Comparison of ENCODE assay signal across 9 mouse cellular contexts in the genomic region with DNA sequence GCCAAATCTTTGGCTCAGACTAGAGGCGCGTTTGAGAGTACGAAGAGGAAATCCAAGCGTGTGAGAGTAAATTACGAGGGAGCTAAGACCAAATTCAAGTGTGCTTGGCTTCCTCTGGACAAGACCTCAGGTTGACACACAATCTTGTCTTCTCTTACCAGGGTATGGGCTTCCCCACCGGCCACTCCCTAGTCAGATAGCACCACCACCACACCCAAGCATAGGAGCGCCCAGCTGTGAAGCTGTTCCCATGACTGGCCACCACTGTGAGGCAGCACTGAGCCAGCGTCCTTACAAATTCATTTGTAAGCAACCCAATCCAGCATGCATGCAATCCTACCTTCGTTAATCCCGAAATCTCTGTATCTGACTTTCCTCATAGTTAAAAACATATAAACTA. TPM values are rescaled to one million over a fixed set of nuclear protein-coding genes. Genes with fewer than 3 reads are reported as not detected.
DNase-seq lines count a peak whose midpoint lies in the region; ATAC-seq lines count a peak whose summit lies in the region.
"Had no signal": no experiment of that assay in that cellular context is flagged by ENCODE, and none has a peak within 500 bp of the region (broad histone marks: within the 10 kb centered on the region; RNA-seq: fewer than 3 reads in every experiment).

No protein-coding gene starts in this region.

- no peak overlapping the region for H3K4me2 ChIP-seq in midbrain, embryonic 15.5 days
- H3K4me2 ChIP-seq: lung, embryonic 15.5 days had no signal

- no peak overlapping the region for H3K9ac ChIP-seq in midbrain, embryonic 15.5 days
- H3K9ac ChIP-seq: lung, embryonic 15.5 days had no signal

- 65% methylated on average over 10 of the region's 10 CpGs for WGBS in midbrain, embryonic 10.5 days
- 67% methylated on average over 10 of the region's 10 CpGs for WGBS in midbrain, embryonic 15.5 days

- H3K27me3 ChIP-seq in midbrain, embryonic 10.5 days (ENCODE audit: low read depth, poor library complexity, severe bottlenecking), result peaks cover 13% of the 10 kb centered on the region
- no peaks in the 10 kb centered on the region for H3K27me3 ChIP-seq in midbrain, embryonic 15.5 days (replicated peaks)
- H3K27me3 ChIP-seq in splenic B cell, adult 2 months (ENCODE audit: control insufficient read depth, insufficient read depth, low read length, poor library complexity, severe bottlenecking), result no peaks in the 10 kb centered on the region

- peak; percentile 57 for DNase-seq in adrenal gland, postnatal 10 days
- DNase-seq in adrenal gland, adult 8-10 months, result no peak
- DNase-seq in midbrain, embryonic 10.5 days (ENCODE audit: low spot score), result peak; percentile 32
- peak; percentile 57 for DNase-seq in embryo, embryonic 11 days
- DNase-seq in lung, adult 18-20 months, result peak; percentile 53 to 55
- peak; percentile 71 for DNase-seq in splenic B cell, adult 2 months (ENCODE audit: low read depth, low spot score)
- DNase-seq in ovary, postnatal 14 days (ENCODE audit: low spot score), result no peak

- no peak overlapping the region for H3K4me3 ChIP-seq in midbrain, embryonic 10.5 days
- no peak overlapping the region for H3K4me3 ChIP-seq in midbrain, embryonic 15.5 days
- H3K4me3 ChIP-seq: lung, embryonic 15.5 days had no signal

- no peaks in the 10 kb centered on the region for H3K9me3 ChIP-seq in midbrain, embryonic 10.5 days (replicated peaks)
- no peaks in the 10 kb centered on the region for H3K9me3 ChIP-seq in midbrain, embryonic 15.5 days
- H3K9me3 ChIP-seq: lung, embryonic 15.5 days had no signal

- H3K4me1 ChIP-seq in midbrain, embryonic 10.5 days, result peaks cover 33% of the 10 kb centered on the region
- peaks cover 8% of the 10 kb centered on the region for H3K4me1 ChIP-seq in midbrain, embryonic 15.5 days

- no peak overlapping the region for H3K27ac ChIP-seq in midbrain, embryonic 10.5 days (replicated peaks)
- H3K27ac ChIP-seq in midbrain, embryonic 15.5 days, result no peak overlapping the region
- H3K27ac ChIP-seq: lung, embryonic 15.5 days had no signal

- H3K36me3 ChIP-seq in midbrain, embryonic 10.5 days, result peaks cover 24% of the 10 kb centered on the region
- peaks cover 4% of the 10 kb centered on the region for H3K36me3 ChIP-seq in midbrain, embryonic 15.5 days (replicated peaks)
- peaks cover 2% of the 10 kb centered on the region for H3K36me3 ChIP-seq in splenic B cell, adult 2 months (ENCODE audit: control insufficient read depth, insufficient read depth, low read length, poor library complexity, severe bottlenecking)

- no peak for ATAC-seq in midbrain, embryonic 15.5 days (replicated peaks)

RNA-seq across cellular contexts. Expression of a gene that starts 7.4 kb away (rescaled TPM):
- 1,000 to 10,000 TPM; 2,187 to 2,232 TPM for total RNA-seq in adrenal gland, postnatal 10 days (2021)
- total RNA-seq in adrenal gland, adult 8-10 months (2022), result 1,000 to 10,000 TPM; 2,047 to 2,140 (median 2,121) TPM
- polyA plus RNA-seq in midbrain, embryonic 10.5 days (2016; fragmentation: Nextera tagmentation; extraction: Ambion mirVana), result 965 and 1,195 TPM in 2 replicates
- 856 and 860 TPM in 2 replicates for polyA plus RNA-seq in midbrain, embryonic 15.5 days (2015; fragmentation: Nextera tagmentation; extraction: Ambion mirVana)

RNA-seq across cellular contexts. Expression of a gene that starts 39.7 kb away (rescaled TPM):
- 10 to 100 TPM; 21.5 to 38.3 TPM for total RNA-seq in adrenal gland, postnatal 10 days (2021)
- total RNA-seq in adrenal gland, adult 8-10 months (2022), result 1 to 10 TPM; 2.3 to 3.8 (median 3.7) TPM
- polyA plus RNA-seq in midbrain, embryonic 10.5 days (2016; fragmentation: Nextera tagmentation; extraction: Ambion mirVana), result 121 and 123 TPM in 2 replicates
- 16.2 and 16.9 TPM in 2 replicates for polyA plus RNA-seq in midbrain, embryonic 15.5 days (2015; fragmentation: Nextera tagmentation; extraction: Ambion mirVana)

Comparison
In these comparisons a context has a peak if more than half of its experiments do, and no peak if none do; other contexts are left out.
1. DNase-seq: peak in adrenal gland, postnatal 10 days (single experiment), midbrain, embryonic 10.5 days (single experiment), embryo, embryonic 11 days (single experiment), lung, adult 18-20 months (2 of 2) and splenic B cell, adult 2 months (single experiment); none in adrenal gland, adult 8-10 months (single experiment) and ovary, postnatal 14 days (single experiment).
2. RNA of a gene that starts 39.7 kb away (total RNA-seq): 21.5 to 38.3 TPM in adrenal gland, postnatal 10 days; 2.3 to 3.8 TPM in adrenal gland, adult 8-10 months; every median in the first group is over 4 times any median in the second.